Mouse (Mus musculus): ENCODE data around the gene Lnx2. TPM values are rescaled to one million over a fixed set of nuclear protein-coding genes. Genes with fewer than 3 reads are reported as not detected.

The Lnx2 gene
- polyA plus RNA-seq, 2 experiments = 4.1 to 4.4 TPM

GRCm38 (mm10) chr5:146996812-146997211 lies 79.6 kb downstream of the Lnx2 start:
- no peaks in the 10 kb centered on the region for H3K4me1 ChIP-seq (replicated peaks; ENCODE audit: control insufficient read depth in 2 of 2, insufficient read depth in 2 of 2, low read length in 1 of 2)
- H3K27ac ChIP-seq = no peak overlapping the region
- no peak overlapping the region for H3K4me3 ChIP-seq (ENCODE audit: insufficient read depth in 1 of 2, low read depth in 2 of 2, low read length in 2 of 2)
- ATAC-seq (ENCODE audit: insufficient read depth) (no peak), DNase-seq (ENCODE audit: low read depth in 3 of 3, low spot score in 3 of 3) (no peak)
- 69% methylated on average over 7 of the region's 7 CpGs for WGBS (ENCODE audit: insufficient replicate concordance)
- H3K36me3 ChIP-seq (replicated peaks; ENCODE audit: control insufficient read depth, insufficient read depth, low read depth) = no peaks in the 10 kb centered on the region
- no peaks in the 10 kb centered on the region for H3K9me3 ChIP-seq (ENCODE audit: control insufficient read depth, low read length)
- H3K9ac ChIP-seq (replicated peaks) = no peak overlapping the region
- no peak overlapping the region for H3K4me2 ChIP-seq (ENCODE audit: low read depth)
- H3K27me3 ChIP-seq (ENCODE audit: control insufficient read depth, insufficient read depth, low read length) = no peaks in the 10 kb centered on the region
- peak; percentile 28; the same call in 1 of the 2 replicates for TF ChIP-seq CTCF (IDR thresholded peaks at IDR 0.05; ENCODE audit: low read depth)
- TF ChIP-seq EP300 (IDR thresholded peaks at IDR 0.05; ENCODE audit: low read depth) = no peak

GRCm38 (mm10) chr5:146994973-146995372 lies 81.4 kb downstream of the Lnx2 start:
- Histone ChIP-seq H3K27me3 (ENCODE audit: control insufficient read depth, insufficient read depth, low read length) (no peaks in the 10 kb centered on the region), H3K27ac (no peak overlapping the region), H3K4me1 (replicated peaks; ENCODE audit: control insufficient read depth in 2 of 2, insufficient read depth in 2 of 2, low read length in 1 of 2) (no peaks in the 10 kb centered on the region), H3K9me3 (ENCODE audit: control insufficient read depth, low read length) (no peaks in the 10 kb centered on the region), H3K9ac (replicated peaks) (no peak overlapping the region), H3K4me3 (ENCODE audit: insufficient read depth in 1 of 2, low read depth in 2 of 2, low read length in 2 of 2) (no peak overlapping the region), H3K36me3 (replicated peaks; ENCODE audit: control insufficient read depth, insufficient read depth, low read depth) (no peaks in the 10 kb centered on the region), H3K4me2 (ENCODE audit: low read depth) (no peak overlapping the region)
- ATAC-seq (ENCODE audit: insufficient read depth) = no peak
- 42% methylated on average over 6 of the region's 6 CpGs for WGBS (ENCODE audit: insufficient replicate concordance)
- no peak for DNase-seq (ENCODE audit: low read depth in 3 of 3, low spot score in 3 of 3)
- TF ChIP-seq CTCF (IDR thresholded peaks at IDR 0.05; ENCODE audit: low read depth) (no peak), EP300 (IDR thresholded peaks at IDR 0.05; ENCODE audit: low read depth) (no peak)

GRCm38 (mm10) chr5:146993509-146993908 lies 82.9 kb downstream of the Lnx2 start:
- Histone ChIP-seq H3K4me2 (ENCODE audit: low read depth) (no peak overlapping the region), H3K4me1 (replicated peaks; ENCODE audit: control insufficient read depth in 2 of 2, insufficient read depth in 2 of 2, low read length in 1 of 2) (no peaks in the 10 kb centered on the region), H3K27ac (no peak overlapping the region), H3K9ac (replicated peaks) (no peak overlapping the region), H3K9me3 (ENCODE audit: control insufficient read depth, low read length) (no peaks in the 10 kb centered on the region), H3K4me3 (ENCODE audit: insufficient read depth in 1 of 2, low read depth in 2 of 2, low read length in 2 of 2) (no peak overlapping the region), H3K27me3 (ENCODE audit: control insufficient read depth, insufficient read depth, low read length) (no peaks in the 10 kb centered on the region), H3K36me3 (replicated peaks; ENCODE audit: control insufficient read depth, insufficient read depth, low read depth) (no peaks in the 10 kb centered on the region)
- DNase-seq (ENCODE audit: low read depth in 3 of 3, low spot score in 3 of 3) (no peak), ATAC-seq (ENCODE audit: insufficient read depth) (no peak)
- TF ChIP-seq EP300 (IDR thresholded peaks at IDR 0.05; ENCODE audit: low read depth) (no peak), CTCF (IDR thresholded peaks at IDR 0.05; ENCODE audit: low read depth) (no peak)
- 60% methylated on average over 8 of the region's 8 CpGs for WGBS (ENCODE audit: insufficient replicate concordance)

- H3K9ac ChIP-seq (replicated peaks) = no peak overlapping the region
- no peak overlapping the region for H3K4me3 ChIP-seq (ENCODE audit: insufficient read depth in 1 of 2, low read depth in 2 of 2, low read length in 2 of 2)
- 49% methylated on average over 5 of the region's 5 CpGs for WGBS (ENCODE audit: insufficient replicate concordance)
- DNase-seq (ENCODE audit: low read depth in 3 of 3, low spot score in 3 of 3) (no peak), ATAC-seq (ENCODE audit: insufficient read depth) (no peak)
- H3K27me3 ChIP-seq (ENCODE audit: control insufficient read depth, insufficient read depth, low read length) = no peaks in the 10 kb centered on the region; the same call in none of the 2 replicates
- no peaks in the 10 kb centered on the region for H3K4me1 ChIP-seq (replicated peaks; ENCODE audit: control insufficient read depth in 2 of 2, insufficient read depth in 2 of 2, low read length in 1 of 2)
- TF ChIP-seq EP300 (IDR thresholded peaks at IDR 0.05; ENCODE audit: low read depth) (no peak), CTCF (IDR thresholded peaks at IDR 0.05; ENCODE audit: low read depth) (no peak)
- no peak overlapping the region for H3K27ac ChIP-seq
- no peaks in the 10 kb centered on the region for H3K36me3 ChIP-seq (replicated peaks; ENCODE audit: control insufficient read depth, insufficient read depth, low read depth)
- H3K9me3 ChIP-seq (ENCODE audit: control insufficient read depth, low read length) = no peaks in the 10 kb centered on the region
- H3K4me2 ChIP-seq (ENCODE audit: low read depth) = no peak overlapping the region
These were observed 87.3 kb downstream of the Lnx2 start for GRCm38 (mm10) chr5:146989051-146989450.

- TF ChIP-seq CTCF (IDR thresholded peaks at IDR 0.05; ENCODE audit: low read depth) (no peak), EP300 (IDR thresholded peaks at IDR 0.05; ENCODE audit: low read depth) (no peak)
These were observed 88.8 kb downstream of the Lnx2 start for GRCm38 (mm10) chr5:146987588-146987987.

More at GRCm38 (mm10) chr5:146987588-146987987, 88.8 kb downstream of the Lnx2 start:
- Histone ChIP-seq H3K4me2 (ENCODE audit: low read depth) (no peak overlapping the region), H3K27me3 (ENCODE audit: control insufficient read depth, insufficient read depth, low read length) (no peaks in the 10 kb centered on the region; the same call in none of the 2 replicates), H3K9me3 (ENCODE audit: control insufficient read depth, low read length) (no peaks in the 10 kb centered on the region), H3K36me3 (replicated peaks; ENCODE audit: control insufficient read depth, insufficient read depth, low read depth) (no peaks in the 10 kb centered on the region), H3K4me1 (replicated peaks; ENCODE audit: control insufficient read depth in 2 of 2, insufficient read depth in 2 of 2, low read length in 1 of 2) (no peaks in the 10 kb centered on the region), H3K9ac (replicated peaks) (no peak overlapping the region), H3K4me3 (ENCODE audit: insufficient read depth in 1 of 2, low read depth in 2 of 2, low read length in 2 of 2) (no peak overlapping the region), H3K27ac (no peak overlapping the region)
- ATAC-seq (ENCODE audit: insufficient read depth) = no peak
- WGBS (ENCODE audit: insufficient replicate concordance) = 69% methylated on average over 10 of the region's 10 CpGs
- no peak for DNase-seq (ENCODE audit: low read depth in 3 of 3, low spot score in 3 of 3)

All from liver, embryonic 14.5 days (tissue).